In genomic region chr1:138876371-138877045, GRCm38 (mm10) we compare ENCODE assay signal across 12 mouse cellular contexts. TPM values are rescaled to one million over a fixed set of nuclear protein-coding genes. Genes with fewer than 3 reads are reported as not detected.
A peak's percentile ranks its signal among the peaks of the same experiment; 100 is the strongest.
DNase-seq lines count a peak whose midpoint lies in the region; ATAC-seq and TF ChIP-seq lines count a peak whose summit lies in the region.
"Had no signal": no experiment of that assay in that cellular context is flagged by ENCODE, and none has a peak within 500 bp of the region (broad histone marks: within the 10 kb centered on the region; RNA-seq: fewer than 3 reads in every experiment).

No protein-coding gene starts in this region.

- TF ChIP-seq CTCF in lung, postnatal 0 days (IDR thresholded peaks at IDR 0.05) = no peak

- H3K4me2 ChIP-seq in hindbrain, embryonic 15.5 days = peak overlapping the region; percentile 16
- no peak overlapping the region for H3K4me2 ChIP-seq in hindbrain, embryonic 13.5 days
- H3K4me2 ChIP-seq in lung, postnatal 0 days (replicated peaks; ENCODE audit: low read depth, low read length) = no peak overlapping the region
- peak overlapping the region; percentile 45 for H3K4me2 ChIP-seq in embryonic facial prominence, embryonic 14.5 days (ENCODE audit: low read depth, low read length)
- H3K4me2 ChIP-seq in stomach, embryonic 15.5 days = 0 out of 2 replicates have a peak overlapping the region, but pooled peaks have one; percentile 8
- H3K4me2 ChIP-seq: heart, embryonic 11.5 days; midbrain, embryonic 15.5 days had no signal

- H3K9me3 ChIP-seq in hindbrain, embryonic 15.5 days = no peaks in the 10 kb centered on the region
- H3K9me3 ChIP-seq in hindbrain, embryonic 13.5 days = no peaks in the 10 kb centered on the region
- H3K9me3 ChIP-seq in lung, postnatal 0 days (ENCODE audit: low read length) = no peaks in the 10 kb centered on the region
- no peaks in the 10 kb centered on the region for H3K9me3 ChIP-seq in embryonic facial prominence, embryonic 14.5 days (ENCODE audit: control insufficient read depth, low read length)
- H3K9me3 ChIP-seq in stomach, embryonic 15.5 days = no peaks in the 10 kb centered on the region
- H3K9me3 ChIP-seq: midbrain, embryonic 15.5 days had no signal

- H3K27ac ChIP-seq in hindbrain, embryonic 15.5 days (replicated peaks) = no peak overlapping the region
- no peak overlapping the region for H3K27ac ChIP-seq in hindbrain, embryonic 13.5 days
- no peak overlapping the region for H3K27ac ChIP-seq in lung, postnatal 0 days (ENCODE audit: low read length)
- no peak overlapping the region for H3K27ac ChIP-seq in embryonic facial prominence, embryonic 14.5 days (replicated peaks; ENCODE audit: low read depth, low read length)
- no peak overlapping the region for H3K27ac ChIP-seq in stomach, embryonic 15.5 days
- H3K27ac ChIP-seq: midbrain, embryonic 15.5 days had no signal

- WGBS in hindbrain, embryonic 15.5 days = 72% methylated on average over 16 of the region's 16 CpGs
- 75% methylated on average over 16 of the region's 16 CpGs for WGBS in hindbrain, embryonic 13.5 days
- 54% methylated on average over 16 of the region's 16 CpGs for WGBS in lung, postnatal 0 days
- WGBS in embryonic facial prominence, embryonic 14.5 days = 56% methylated on average over 16 of the region's 16 CpGs
- 59% methylated on average over 16 of the region's 16 CpGs for WGBS in stomach, embryonic 15.5 days

- no peak for ATAC-seq in hindbrain, embryonic 15.5 days (ENCODE audit: low FRiP score, low read depth)
- ATAC-seq in hindbrain, embryonic 13.5 days (ENCODE audit: low FRiP score) = no peak
- peak; percentile 41; the same call in 1 of the 2 replicates for ATAC-seq in lung, postnatal 0 days
- ATAC-seq in embryonic facial prominence, embryonic 14.5 days (ENCODE audit: low read depth) = peak; percentile 37; the same call in 1 of the 2 replicates
- no peak for ATAC-seq in stomach, embryonic 15.5 days (ENCODE audit: insufficient read depth, low FRiP score, low read depth)
- ATAC-seq: midbrain, embryonic 15.5 days had no signal

- DNase-seq in lung, postnatal 0 days (ENCODE audit: low spot score) = peak; percentile 14
- DNase-seq in lung, postnatal 4 days = no peak
- peak; percentile 48 for DNase-seq in embryonic facial prominence, embryonic 14.5 days (ENCODE audit: low spot score)
- no peak for DNase-seq in thymus, postnatal 0 days (ENCODE audit: low spot score)
- DNase-seq in frontal cortex, postnatal 36 days (ENCODE audit: low spot score in 2 of 2) = no peak
- DNase-seq: cerebellum, adult 11 months; thymus, postnatal 14 days had no signal

- H3K4me3 ChIP-seq in hindbrain, embryonic 15.5 days = no peak overlapping the region
- no peak overlapping the region for H3K4me3 ChIP-seq in hindbrain, embryonic 13.5 days
- H3K4me3 ChIP-seq in lung, postnatal 0 days (ENCODE audit: low read depth, low read length) = no peak overlapping the region
- H3K4me3 ChIP-seq in embryonic facial prominence, embryonic 14.5 days (ENCODE audit: low read depth, low read length) = peak overlapping the region; percentile 20
- H3K4me3 ChIP-seq in stomach, embryonic 15.5 days (replicated peaks) = no peak overlapping the region
- H3K4me3 ChIP-seq: midbrain, embryonic 15.5 days had no signal

- no peaks in the 10 kb centered on the region for H3K36me3 ChIP-seq in hindbrain, embryonic 15.5 days
- no peaks in the 10 kb centered on the region for H3K36me3 ChIP-seq in hindbrain, embryonic 13.5 days
- no peaks in the 10 kb centered on the region for H3K36me3 ChIP-seq in lung, postnatal 0 days (ENCODE audit: insufficient read depth, low read length)
- H3K36me3 ChIP-seq in embryonic facial prominence, embryonic 14.5 days (ENCODE audit: control insufficient read depth, insufficient read depth, low read length) = no peaks in the 10 kb centered on the region
- no peaks in the 10 kb centered on the region for H3K36me3 ChIP-seq in stomach, embryonic 15.5 days
- H3K36me3 ChIP-seq: midbrain, embryonic 15.5 days had no signal

- TF ChIP-seq EP300 in lung, postnatal 0 days (IDR thresholded peaks at IDR 0.05) = no peak

- no peak overlapping the region for H3K9ac ChIP-seq in hindbrain, embryonic 15.5 days
- H3K9ac ChIP-seq in hindbrain, embryonic 13.5 days = no peak overlapping the region
- H3K9ac ChIP-seq in lung, postnatal 0 days (replicated peaks; ENCODE audit: low read depth) = no peak overlapping the region
- no peak overlapping the region for H3K9ac ChIP-seq in embryonic facial prominence, embryonic 14.5 days (ENCODE audit: low read depth, low read length)
- H3K9ac ChIP-seq in stomach, embryonic 15.5 days = no peak overlapping the region
- H3K9ac ChIP-seq: midbrain, embryonic 15.5 days had no signal

- no peaks in the 10 kb centered on the region for H3K4me1 ChIP-seq in hindbrain, embryonic 15.5 days (replicated peaks)
- H3K4me1 ChIP-seq in hindbrain, embryonic 13.5 days (replicated peaks) = no peaks in the 10 kb centered on the region
- no peaks in the 10 kb centered on the region for H3K4me1 ChIP-seq in lung, postnatal 0 days (ENCODE audit: insufficient read depth, low read depth, low read length)
- H3K4me1 ChIP-seq in embryonic facial prominence, embryonic 14.5 days (ENCODE audit: control insufficient read depth, insufficient read depth, low read length) = no peaks in the 10 kb centered on the region
- H3K4me1 ChIP-seq in stomach, embryonic 15.5 days = no peaks in the 10 kb centered on the region
- H3K4me1 ChIP-seq: midbrain, embryonic 15.5 days had no signal

- no peaks in the 10 kb centered on the region for H3K27me3 ChIP-seq in hindbrain, embryonic 15.5 days
- H3K27me3 ChIP-seq in hindbrain, embryonic 13.5 days = no peaks in the 10 kb centered on the region
- no peaks in the 10 kb centered on the region for H3K27me3 ChIP-seq in lung, postnatal 0 days (replicated peaks; ENCODE audit: insufficient read depth, low read length)
- H3K27me3 ChIP-seq in embryonic facial prominence, embryonic 14.5 days (replicated peaks; ENCODE audit: control insufficient read depth, insufficient read depth, low read length) = no peaks in the 10 kb centered on the region
- H3K27me3 ChIP-seq in stomach, embryonic 15.5 days (replicated peaks) = no peaks in the 10 kb centered on the region
- H3K27me3 ChIP-seq: midbrain, embryonic 15.5 days had no signal

RNA-seq across cellular contexts. Expression of gene 2310009B15Rik, which starts 19.9 kb away (rescaled TPM):
- polyA plus RNA-seq in hindbrain, embryonic 15.5 days (2015; fragmentation: Nextera tagmentation; extraction: Ambion mirVana) = 30.7 and 38.8 TPM in 2 replicates
- 35.4 and 37.1 TPM in 2 replicates for polyA plus RNA-seq in hindbrain, embryonic 13.5 days (2015; fragmentation: Nextera tagmentation; extraction: Ambion mirVana)
- 48.3 and 53.0 TPM in 2 replicates for polyA plus RNA-seq in lung, postnatal 0 days (2015; fragmentation: Nextera tagmentation; extraction: Ambion mirVana)
- 34.7 and 36.6 TPM in 2 replicates for polyA plus RNA-seq in embryonic facial prominence, embryonic 14.5 days (2014; fragmentation: Nextera tagmentation; extraction: Ambion mirVana)
- 40.0 and 44.2 TPM in 2 replicates for polyA plus RNA-seq in stomach, embryonic 15.5 days (2015; fragmentation: Nextera tagmentation; extraction: Ambion mirVana)
- 57.3 and 59.5 TPM in 2 replicates for polyA plus RNA-seq in thymus, postnatal 0 days (2015; fragmentation: Nextera tagmentation; extraction: Ambion mirVana)

RNA-seq across cellular contexts. Expression of gene Lhx9, which starts 28.1 kb away (rescaled TPM):
- polyA plus RNA-seq in hindbrain, embryonic 15.5 days (2015; fragmentation: Nextera tagmentation; extraction: Ambion mirVana) = 15.9 and 64.3 TPM in 2 replicates
- 20.5 and 26.4 TPM in 2 replicates for polyA plus RNA-seq in hindbrain, embryonic 13.5 days (2015; fragmentation: Nextera tagmentation; extraction: Ambion mirVana)
- polyA plus RNA-seq in lung, postnatal 0 days (2015; fragmentation: Nextera tagmentation; extraction: Ambion mirVana) = 0.06 and 0.11 TPM in 2 replicates
- polyA plus RNA-seq in embryonic facial prominence, embryonic 14.5 days (2014; fragmentation: Nextera tagmentation; extraction: Ambion mirVana) = 0.26 and 0.28 TPM in 2 replicates
- 0.77 and 1.3 TPM in 2 replicates for polyA plus RNA-seq in stomach, embryonic 15.5 days (2015; fragmentation: Nextera tagmentation; extraction: Ambion mirVana)
- not detected in 2 replicates for polyA plus RNA-seq in thymus, postnatal 0 days (2015; fragmentation: Nextera tagmentation; extraction: Ambion mirVana)

Comparison
In these comparisons a context has a peak if more than half of its experiments do, and no peak if none do; other contexts are left out.
1. H3K4me2 ChIP-seq: peak in hindbrain, embryonic 15.5 days (single experiment), embryonic facial prominence, embryonic 14.5 days (single experiment) and stomach, embryonic 15.5 days (single experiment); none in hindbrain, embryonic 13.5 days (single experiment) and lung, postnatal 0 days (single experiment).
2. DNase-seq: peak in lung, postnatal 0 days (single experiment) and embryonic facial prominence, embryonic 14.5 days (single experiment); none in lung, postnatal 4 days (0 of 2), thymus, postnatal 0 days (single experiment) and frontal cortex, postnatal 36 days (0 of 2).
3. ATAC-seq: peak in lung, postnatal 0 days (single experiment) and embryonic facial prominence, embryonic 14.5 days (single experiment); none in hindbrain, embryonic 15.5 days (single experiment), hindbrain, embryonic 13.5 days (single experiment) and stomach, embryonic 15.5 days (single experiment).